Mouse (Mus musculus): ENCODE results near the gene Fam181b. TPM values are rescaled to one million over a fixed set of nuclear protein-coding genes. Genes with fewer than 3 reads are reported as not detected.

Fam181b gene
- not detected for total RNA-seq (2023)

GRCm38 (mm10) chr7:93079785-93080730 is at the start of gene Fam181b:
Gene Fam181b, plus strand, starts transcription at chr7:93079865.

Other genes with a start within 250 kb of the Fam181b start
- gene Ddias, start 205.6 kb upstream of the Fam181b start, total RNA-seq (2023), result 2.0 TPM
- gene Prcp, start 205.4 kb upstream of the Fam181b start, total RNA-seq (2023), result 12.1 TPM

Measured in CD4-positive naive resting alpha-beta T cell, adult 57 days (primary cell).